Comparison of ENCODE assay signal across 11 mouse cellular contexts in the genomic region with DNA sequence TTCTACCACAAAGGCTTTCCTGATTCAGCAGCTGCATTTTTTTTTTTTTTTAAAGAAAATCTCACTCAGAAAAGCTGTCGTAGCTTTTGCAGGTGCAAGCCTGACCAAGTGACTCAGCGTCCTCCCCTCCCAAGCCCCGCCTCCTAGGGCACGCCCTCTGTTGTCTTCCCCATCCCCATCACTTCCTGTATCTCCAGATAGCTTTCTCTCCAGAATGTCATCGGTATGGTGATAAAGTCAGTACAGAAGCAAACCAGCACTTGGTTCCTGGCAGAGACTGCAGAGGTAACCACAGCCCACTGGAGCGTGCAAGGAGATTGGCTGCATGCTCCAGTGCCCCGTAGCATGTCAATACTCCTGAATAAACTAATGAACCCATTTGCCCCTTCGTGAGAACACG.
DNase-seq lines count a peak whose midpoint lies in the region; ATAC-seq and TF ChIP-seq lines count a peak whose summit lies in the region.
"Had no signal": no experiment of that assay in that cellular context is flagged by ENCODE, and none has a peak within 500 bp of the region (broad histone marks: within the 10 kb centered on the region; RNA-seq: fewer than 3 reads in every experiment).

No protein-coding gene starts in this region.

- no peaks in the 10 kb centered on the region for H3K36me3 ChIP-seq in kidney, postnatal 0 days (ENCODE audit: insufficient read depth, low read length)
- H3K36me3 ChIP-seq in stomach, embryonic 16.5 days (ENCODE audit: control insufficient read depth, insufficient read depth, low read length): no peaks in the 10 kb centered on the region
- H3K36me3 ChIP-seq: embryonic facial prominence, embryonic 12.5 days had no signal

- peak; percentile 66 for DNase-seq in Muller cell, postnatal 12 days (ENCODE audit: inconsistent ontology term)
- peak; percentile 16 for DNase-seq in kidney, postnatal 0 days (ENCODE audit: low spot score)
- no peak for DNase-seq in cerebellum, adult 11-12 months
- no peak for DNase-seq in spleen, adult 12 weeks (ENCODE audit: low spot score)
- DNase-seq in left cerebral cortex, adult 9 months (ENCODE audit: low spot score in 2 of 2): no peak
- DNase-seq: forebrain, postnatal 0 days had no signal

- peak; percentile 89 for ATAC-seq in CD4-positive, CD25-positive, alpha-beta regulatory T cell, adult 4 months
- no peak; the same call in 1 of the 2 replicates for ATAC-seq in kidney, postnatal 0 days (replicated peaks; ENCODE audit: low FRiP score, low read depth)
- peak; percentile 44; the same call in 1 of the 2 replicates for ATAC-seq in stomach, embryonic 16.5 days (ENCODE audit: insufficient read depth, low FRiP score)
- ATAC-seq: forebrain, postnatal 0 days; hindbrain, embryonic 16.5 days; Patski had no signal

- no peak for TF ChIP-seq CTCF in kidney, postnatal 0 days (IDR thresholded peaks at IDR 0.05; ENCODE audit: low read depth)

- H3K4me1 ChIP-seq in kidney, postnatal 0 days (replicated peaks; ENCODE audit: insufficient read depth, low read length): no peaks in the 10 kb centered on the region
- H3K4me1 ChIP-seq in stomach, embryonic 16.5 days (ENCODE audit: control insufficient read depth, insufficient read depth, low read length): peaks cover 4% of the 10 kb centered on the region; the same call in 1 of the 2 replicates

- no peak overlapping the region for H3K27ac ChIP-seq in kidney, postnatal 0 days
- no peak overlapping the region for H3K27ac ChIP-seq in stomach, embryonic 16.5 days (ENCODE audit: low read length)
- H3K27ac ChIP-seq: embryonic facial prominence, embryonic 12.5 days had no signal

- no peak overlapping the region for H3K4me2 ChIP-seq in kidney, postnatal 0 days (ENCODE audit: low read length)
- H3K4me2 ChIP-seq in stomach, embryonic 16.5 days (ENCODE audit: low read depth, low read length): no peak overlapping the region
- H3K4me2 ChIP-seq: embryonic facial prominence, embryonic 12.5 days had no signal

- H3K4me3 ChIP-seq in kidney, postnatal 0 days (replicated peaks; ENCODE audit: low read depth, low read length): no peak overlapping the region
- no peak overlapping the region for H3K4me3 ChIP-seq in stomach, embryonic 16.5 days (replicated peaks; ENCODE audit: low read length)
- H3K4me3 ChIP-seq: embryonic facial prominence, embryonic 12.5 days had no signal

- no peak overlapping the region for H3K9ac ChIP-seq in kidney, postnatal 0 days (ENCODE audit: low read depth, low read length)
- no peak overlapping the region for H3K9ac ChIP-seq in stomach, embryonic 16.5 days (ENCODE audit: low read length)
- H3K9ac ChIP-seq: embryonic facial prominence, embryonic 12.5 days; forebrain, postnatal 0 days had no signal

- no peaks in the 10 kb centered on the region for H3K9me3 ChIP-seq in kidney, postnatal 0 days (replicated peaks; ENCODE audit: low read length)
- no peaks in the 10 kb centered on the region for H3K9me3 ChIP-seq in stomach, embryonic 16.5 days (replicated peaks; ENCODE audit: control insufficient read depth, low read length)
- H3K9me3 ChIP-seq: embryonic facial prominence, embryonic 12.5 days had no signal

- WGBS in kidney, postnatal 0 days: 34% methylated on average over 9 of the region's 9 CpGs
- 62% methylated on average over 9 of the region's 9 CpGs for WGBS in stomach, embryonic 16.5 days

- H3K27me3 ChIP-seq in kidney, postnatal 0 days (ENCODE audit: insufficient read depth, low read length): no peaks in the 10 kb centered on the region
- H3K27me3 ChIP-seq in stomach, embryonic 16.5 days (ENCODE audit: control insufficient read depth, insufficient read depth, low read length): no peaks in the 10 kb centered on the region
- H3K27me3 ChIP-seq: embryonic facial prominence, embryonic 12.5 days; Patski had no signal

Comparison
In these comparisons a context has a peak if more than half of its experiments do, and no peak if none do; other contexts are left out.
1. DNase-seq: peak in Muller cell, postnatal 12 days (single experiment) and kidney, postnatal 0 days (single experiment); none in cerebellum, adult 11-12 months (single experiment), spleen, adult 12 weeks (single experiment) and left cerebral cortex, adult 9 months (0 of 2).